Mouse (Mus musculus) heart, adult 2 months (tissue): Measurements from ENCODE around the gene 4931406P16Rik. TPM values are rescaled to one million over a fixed set of nuclear protein-coding genes. Genes with fewer than 3 reads are reported as not detected.
"Not testable (repeated sequence)": the region's sequence is repeated elsewhere in the genome, so short reads cannot be mapped to it uniquely, and the experiment has no call there.

ENCODE experiments used
- DNase-seq, 2 experiments: peaks; one replicate each; pipeline ENCODE4 v3.0.0; 2021
- H3K27ac ChIP-seq: fragments of 200-600 bp; 2 replicates; pipeline ENCODE4 v1.8.1; 2022
- H3K27me3 ChIP-seq: fragments of 200-500 bp; 2 replicates; pipeline ENCODE4 v1.6.1; 2012; ENCODE audit warnings: mild to moderate bottlenecking, low read length, inconsistent platforms, mixed read lengths; ENCODE audit not compliant: control insufficient read depth, insufficient read depth
- H3K36me3 ChIP-seq: fragments of 200-500 bp; 2 replicates; pipeline ENCODE4 v1.6.1; 2012; ENCODE audit warnings: low read length, inconsistent platforms; ENCODE audit not compliant: control insufficient read depth, insufficient read depth
- H3K4me1 ChIP-seq: fragments of 200-500 bp; 2 replicates; pipeline ENCODE4 v1.6.1; 2011; ENCODE audit warnings: low read length; ENCODE audit not compliant: control insufficient read depth, insufficient read depth
- H3K4me3 ChIP-seq: fragments of 200-600 bp; 2 replicates; pipeline ENCODE4 v1.8.1; 2022
- H3K79me2 ChIP-seq: fragments of 200-500 bp; replicated peaks from 2 replicates; pipeline ENCODE4 v1.6.1; 2012; ENCODE audit warnings: mild to moderate bottlenecking, inconsistent platforms, low read length, moderate library complexity, mixed read lengths; ENCODE audit not compliant: control insufficient read depth, insufficient read depth
- H3K9ac ChIP-seq: fragments of 200-500 bp; 2 replicates; pipeline ENCODE4 v1.6.1; 2012; ENCODE audit warnings: low read depth, mild to moderate bottlenecking, control low read depth, inconsistent platforms, low read length, mixed read lengths
- CTCF ChIP-seq: fragments of 200-600 bp; IDR thresholded peaks from 2 replicates; pipeline ENCODE4 v1.8.1; 2022; ENCODE audit warnings: antibody characterized with exemption, mild to moderate bottlenecking, moderate library complexity
- EP300 ChIP-seq: fragments of 200-500 bp; IDR thresholded peaks from 2 replicates; pipeline ENCODE4 v1.6.1; 2011; ENCODE audit warnings: low read depth, low read length, control low read depth; ENCODE audit not compliant: insufficient read depth
- POLR2A ChIP-seq: fragments of 200-500 bp; IDR thresholded peaks from 2 replicates; pipeline ENCODE4 v1.6.1; 2011; ENCODE audit warnings: mild to moderate bottlenecking, low read depth, low read length, control low read depth; ENCODE audit not compliant: insufficient read depth
- WGBS: fragments of 180-500 bp; shearing (Covaris S2); methylation state at CpG from one replicate; pipeline ENCODE4 v1.1.7; 2018; 5-methylcytosine and 5-hydroxymethylcytosine counted together
- intact Hi-C: fragments of 180-260 bp; cut with DNase I; formaldehyde crosslinking; loops from one replicate; pipeline ENCODE4 v1.15.1; 2025
- polyA plus RNA-seq: library from polyadenylated mRNA; depleted of rRNA; stranded (reverse); fragments of >200 nt; gene quantifications from 2 replicates; pipeline ENCODE4 v1.2.3, GENCODE M21; 2012
- total RNA-seq, 2 experiments: library from RNA; stranded (reverse); gene quantifications; 2 replicates each; pipeline ENCODE4 v1.2.3; 2021

Gene 4931406P16Rik
- total and polyA plus RNA-seq, 3 experiments = 24.9 to 44.1 (median 40.7) TPM

DNA sequence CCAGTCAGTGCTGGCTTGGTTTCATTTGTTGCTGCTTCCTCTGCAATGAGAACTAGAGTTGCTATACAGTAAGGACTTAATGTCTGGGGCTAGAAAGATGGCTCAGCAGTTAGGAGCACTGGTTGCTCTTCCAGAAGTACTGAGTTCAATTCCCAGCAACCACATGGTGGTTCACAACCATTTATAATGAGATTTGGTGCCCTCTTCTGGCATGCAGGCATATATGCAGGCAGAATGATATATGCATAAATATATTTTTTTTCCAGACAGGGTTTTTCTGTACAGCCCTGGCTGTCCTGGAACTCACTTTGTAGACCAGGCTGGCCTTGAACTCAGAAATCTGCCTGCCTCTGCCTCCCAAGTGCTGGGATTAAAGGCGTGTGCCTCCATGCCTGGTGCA, 23.2 kb upstream of the 4931406P16Rik start:
- not testable (repeated sequence) for H3K79me2 ChIP-seq, H3K27me3 ChIP-seq, H3K27ac ChIP-seq, H3K36me3 ChIP-seq, H3K4me1 ChIP-seq, DNase-seq, H3K9ac ChIP-seq, H3K4me3 ChIP-seq
- intact Hi-C loops = loop anchor here (5.0 kb wide), 1 partner anchor 69 kb away; no protein-coding TSS in a partner anchor
- WGBS = 93% methylated on average over 1 of the region's 1 CpGs
- TF ChIP-seq CTCF = peak; percentile 58

DNA sequence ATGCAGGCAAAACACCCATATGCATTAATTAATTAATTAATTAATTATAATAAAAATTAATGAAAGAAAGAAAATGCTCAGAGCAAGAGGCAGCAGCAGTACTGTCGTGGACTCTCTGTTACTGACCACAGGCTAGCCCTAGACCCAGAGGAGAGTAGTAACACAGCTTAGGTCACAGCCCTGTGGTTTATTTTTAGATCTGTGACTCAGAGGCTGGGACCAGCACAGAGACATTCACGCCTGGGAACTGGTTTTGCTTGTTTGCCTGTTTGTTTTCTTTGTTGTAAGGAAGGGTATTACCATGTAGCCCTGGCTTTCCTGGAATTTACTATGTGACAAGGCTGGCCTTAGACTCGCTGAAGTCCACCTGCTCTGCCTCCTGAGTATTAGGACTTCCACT, 14.1 kb upstream of the 4931406P16Rik start:
- TF ChIP-seq POLR2A (no peak), CTCF (no peak), EP300 (no peak)
- Histone ChIP-seq H3K27ac (peak overlapping the region; percentile 40; the same call in 1 of the 2 replicates), H3K27me3 (no peaks in the 10 kb centered on the region), H3K36me3 (no peaks in the 10 kb centered on the region), H3K4me1 (peaks cover 2% of the 10 kb centered on the region), H3K79me2 (no peaks in the 10 kb centered on the region), H3K4me3 (no peak overlapping the region), H3K9ac (no peak overlapping the region)
- intact Hi-C loops = no loop called here
- 15% methylated on average over 3 of the region's 3 CpGs for WGBS
- no peak for DNase-seq

DNA sequence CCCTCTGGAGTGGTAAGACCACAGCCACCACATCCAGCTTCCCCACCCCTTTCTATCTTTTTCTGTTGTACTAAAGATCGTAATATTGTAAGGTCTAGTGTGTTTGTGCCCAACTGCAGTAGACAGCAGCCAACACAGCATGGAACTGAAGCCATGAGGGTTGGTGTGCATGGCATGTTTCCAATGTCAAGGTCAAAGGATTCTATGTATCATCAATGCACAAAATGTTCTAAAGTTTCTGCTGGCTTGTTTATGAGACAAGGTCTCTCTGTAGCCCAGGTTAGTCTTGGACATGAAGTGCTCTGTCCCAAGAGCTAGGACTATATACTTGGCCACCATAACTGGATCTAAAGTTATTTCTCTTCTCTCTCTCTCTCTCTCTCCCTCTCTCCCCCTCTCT, 11.5 kb upstream of the 4931406P16Rik start:
- H3K36me3 ChIP-seq = no peaks in the 10 kb centered on the region
- intact Hi-C loops = no loop called here
- WGBS = 86% methylated on average over 1 of the region's 1 CpGs
- H3K4me1 ChIP-seq = peaks cover 5% of the 10 kb centered on the region
- no peak for DNase-seq
- no peaks in the 10 kb centered on the region for H3K27me3 ChIP-seq
- no peak overlapping the region for H3K27ac ChIP-seq
- no peak overlapping the region for H3K9ac ChIP-seq
- H3K4me3 ChIP-seq = no peak overlapping the region
- no peak for TF ChIP-seq EP300
- TF ChIP-seq CTCF = no peak
- no peak for TF ChIP-seq POLR2A
- H3K79me2 ChIP-seq = no peaks in the 10 kb centered on the region

DNA sequence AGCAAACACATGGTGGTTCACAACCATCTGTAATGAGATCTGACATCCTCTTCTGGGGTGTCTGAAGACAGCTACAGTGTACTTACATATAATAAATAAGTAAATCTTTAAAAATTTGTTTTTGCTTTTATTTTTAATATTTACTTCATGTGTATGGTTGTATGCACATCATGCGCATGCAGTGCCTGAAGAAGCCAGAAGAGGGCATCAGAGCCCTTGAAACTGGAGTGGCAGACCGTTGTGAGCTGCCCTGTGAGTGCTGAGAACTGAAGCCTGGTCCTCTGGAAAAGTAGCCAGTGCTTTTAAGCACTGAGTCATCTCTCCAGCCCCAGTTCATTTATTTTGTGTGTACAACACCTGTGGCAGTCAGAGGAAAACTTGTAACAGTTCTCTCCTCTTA, 10.7 kb upstream of the 4931406P16Rik start:
- H3K27ac ChIP-seq = no peak overlapping the region
- H3K4me1 ChIP-seq = peaks cover 6% of the 10 kb centered on the region
- H3K79me2 ChIP-seq = no peaks in the 10 kb centered on the region
- no peak overlapping the region for H3K9ac ChIP-seq
- intact Hi-C loops = no loop called here
- no peak for DNase-seq
- WGBS = 95% methylated on average over 2 of the region's 2 CpGs
- TF ChIP-seq POLR2A (no peak), CTCF (peak; percentile 46), EP300 (no peak)
- no peak overlapping the region for H3K4me3 ChIP-seq
- no peaks in the 10 kb centered on the region for H3K27me3 ChIP-seq
- H3K36me3 ChIP-seq = no peaks in the 10 kb centered on the region

DNA sequence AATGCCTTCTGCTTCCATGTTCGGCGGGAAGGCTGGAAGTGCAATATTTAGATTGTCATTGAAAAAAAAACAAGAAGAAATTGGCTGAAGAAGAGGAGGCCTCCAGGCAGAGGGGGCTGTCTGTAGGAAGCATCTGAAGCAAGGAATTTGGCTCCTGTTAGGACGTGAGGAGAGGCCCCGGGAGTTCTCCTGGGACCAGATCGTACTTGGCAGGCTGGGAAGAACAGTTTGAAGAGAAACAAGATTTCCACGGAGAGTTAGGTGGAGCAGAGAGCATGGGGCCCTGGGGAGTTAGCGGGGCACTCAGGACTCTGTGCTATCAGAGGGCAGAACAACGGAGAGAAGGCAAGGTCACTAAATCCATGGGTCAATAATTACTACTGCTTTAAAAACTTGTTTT, 10.0 kb upstream of the 4931406P16Rik start:
- TF ChIP-seq EP300 (no peak), CTCF (no peak), POLR2A (no peak)
- Histone ChIP-seq H3K4me1 (peaks cover 11% of the 10 kb centered on the region), H3K36me3 (no peaks in the 10 kb centered on the region), H3K4me3 (no peak overlapping the region), H3K27ac (peak overlapping the region; percentile 41), H3K9ac (no peak overlapping the region), H3K27me3 (no peaks in the 10 kb centered on the region), H3K79me2 (no peaks in the 10 kb centered on the region)
- DNase-seq = peak; percentile 53 to 67
- 24% methylated on average over 8 of the region's 8 CpGs for WGBS
- intact Hi-C loops = no loop called here

DNA sequence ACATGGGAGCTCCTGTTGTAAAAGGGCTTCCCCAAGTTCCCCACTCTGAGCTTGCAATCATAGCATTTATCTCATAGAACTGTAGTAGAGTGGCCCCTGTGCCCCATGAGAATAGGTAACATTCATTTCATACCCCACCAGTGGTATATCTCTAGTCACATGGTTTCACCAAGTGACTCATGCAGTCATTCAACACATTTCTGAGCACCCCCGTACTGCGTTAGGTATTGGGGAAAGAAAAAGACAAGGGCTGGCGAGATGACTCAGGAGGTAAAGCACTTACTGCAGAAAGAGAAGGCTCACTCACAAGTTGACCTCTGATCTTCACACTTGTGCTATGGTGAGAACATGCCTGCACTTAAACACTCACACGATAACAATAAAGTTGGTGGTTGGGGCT, 8.6 kb upstream of the 4931406P16Rik start:
- H3K79me2 ChIP-seq = no peaks in the 10 kb centered on the region
- TF ChIP-seq CTCF (no peak), POLR2A (no peak), EP300 (no peak)
- no peaks in the 10 kb centered on the region for H3K27me3 ChIP-seq
- no peak for DNase-seq
- H3K4me1 ChIP-seq = peaks cover 13% of the 10 kb centered on the region
- no peak overlapping the region for H3K9ac ChIP-seq
- H3K27ac ChIP-seq = no peak overlapping the region
- no peaks in the 10 kb centered on the region for H3K36me3 ChIP-seq
- intact Hi-C loops = no loop called here
- no peak overlapping the region for H3K4me3 ChIP-seq
- 82% methylated on average over 4 of the region's 4 CpGs for WGBS

DNA sequence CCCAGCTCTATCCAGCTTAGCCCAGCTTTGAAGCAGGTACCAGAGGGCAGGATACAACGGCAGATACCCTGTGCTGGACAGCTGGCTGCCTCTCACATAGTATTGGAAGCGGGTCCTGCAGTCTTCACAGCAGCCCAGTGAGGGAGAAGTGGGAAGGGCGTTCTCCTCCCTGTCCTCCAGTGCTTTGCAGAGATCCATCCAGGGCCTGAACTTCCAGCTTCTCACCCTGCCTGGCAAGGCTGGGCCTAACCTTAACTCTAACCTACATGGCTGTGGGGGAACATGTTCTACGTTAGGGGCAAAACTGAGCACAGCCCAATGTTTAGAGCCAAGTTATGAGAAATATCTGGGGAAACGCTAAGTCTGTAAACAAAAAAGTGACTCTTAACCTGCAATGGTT, 7.8 kb upstream of the 4931406P16Rik start:
- DNase-seq = no peak
- no peak overlapping the region for H3K9ac ChIP-seq
- H3K27me3 ChIP-seq = no peaks in the 10 kb centered on the region
- WGBS = 81% methylated on average over 5 of the region's 5 CpGs
- no peaks in the 10 kb centered on the region for H3K36me3 ChIP-seq
- no peak overlapping the region for H3K27ac ChIP-seq
- TF ChIP-seq POLR2A (no peak), EP300 (no peak), CTCF (no peak)
- H3K4me1 ChIP-seq = peaks cover 13% of the 10 kb centered on the region
- no peaks in the 10 kb centered on the region for H3K79me2 ChIP-seq
- no peak overlapping the region for H3K4me3 ChIP-seq
- intact Hi-C loops = no loop called here
